Mouse (Mus musculus) ES-Bruce4 (cell line): ENCODE data around the gene Glrp1. TPM values are rescaled to one million over a fixed set of nuclear protein-coding genes. Genes with fewer than 3 reads are reported as not detected.

Experiments
- H3K27ac ChIP-seq: 2 replicates; pipeline ENCODE4 v1.5.1; 2012; ENCODE audit warnings: low read length, inconsistent platforms; ENCODE audit not compliant: insufficient read depth
- H3K27me3 ChIP-seq: 2 replicates; pipeline ENCODE4 v1.6.1; 2012; ENCODE audit warnings: mild to moderate bottlenecking, low read length, inconsistent platforms; ENCODE audit not compliant: control insufficient read depth, poor library complexity, insufficient read depth, severe bottlenecking
- H3K36me3 ChIP-seq: 2 replicates; pipeline ENCODE4 v1.6.1; 2012; ENCODE audit warnings: inconsistent platforms, mild to moderate bottlenecking, low read length, moderate library complexity; ENCODE audit not compliant: control insufficient read depth, poor library complexity, insufficient read depth, severe bottlenecking
- H3K4me1 ChIP-seq: one replicate; pipeline ENCODE4 v1.8.1; 2011; ENCODE audit warnings: low read length; ENCODE audit not compliant: control insufficient read depth, insufficient read depth
- H3K4me3 ChIP-seq: 2 replicates; pipeline ENCODE4 v1.5.1; 2011; ENCODE audit warnings: low read depth, mild to moderate bottlenecking, low read length
- H3K9ac ChIP-seq: 2 replicates; pipeline ENCODE4 v1.6.1; 2012; ENCODE audit warnings: low read depth, mild to moderate bottlenecking, inconsistent platforms; ENCODE audit not compliant: poor library complexity, severe bottlenecking
- H3K9me3 ChIP-seq: replicated peaks from 2 replicates; pipeline ENCODE4 v1.6.1; 2012; ENCODE audit warnings: mild to moderate bottlenecking, low read length, inconsistent platforms; ENCODE audit not compliant: control insufficient read depth, poor library complexity, insufficient read depth, severe bottlenecking
- CTCF ChIP-seq: IDR thresholded peaks from one replicate; pipeline ENCODE4 v1.8.1; 2011; ENCODE audit warnings: low read depth, low read length
- EP300 ChIP-seq: IDR thresholded peaks from 2 replicates; pipeline ENCODE4 v1.6.1; 2011; ENCODE audit warnings: low read depth, low read length; ENCODE audit not compliant: insufficient read depth
- POLR2A ChIP-seq: IDR thresholded peaks from one replicate; pipeline ENCODE4 v1.8.1; 2011; ENCODE audit warnings: low read length; ENCODE audit not compliant: insufficient read depth
- polyA plus RNA-seq: library from polyadenylated mRNA; stranded (reverse); fragments of >200 nt; gene quantifications from 2 replicates; pipeline ENCODE4 v1.2.4, GENCODE M21; 2011; ENCODE audit warnings: low read depth; ENCODE audit not compliant: missing spikeins, insufficient read depth, insufficient read length

The Glrp1 gene
- polyA plus RNA-seq, 1 experiment = not detected

GRCm38 (mm10) chr1:88473899-88474298 lies 36.0 kb downstream of the Glrp1 start:
- H3K27ac ChIP-seq = no peak overlapping the region
- no peaks in the 10 kb centered on the region for H3K4me1 ChIP-seq
- TF ChIP-seq POLR2A (no peak), EP300 (no peak), CTCF (peak; percentile 5)

GRCm38 (mm10) chr1:88472258-88472657 lies 37.6 kb downstream of the Glrp1 start:
- H3K27me3 ChIP-seq = no peaks in the 10 kb centered on the region
- H3K27ac ChIP-seq = no peak overlapping the region
- TF ChIP-seq POLR2A (no peak), CTCF (no peak), EP300 (no peak)
- H3K9me3 ChIP-seq = peaks cover 9% of the 10 kb centered on the region; the same call in 1 of the 2 replicates
- no peak overlapping the region for H3K9ac ChIP-seq
- H3K4me3 ChIP-seq = no peak overlapping the region
- no peaks in the 10 kb centered on the region for H3K36me3 ChIP-seq
- no peaks in the 10 kb centered on the region for H3K4me1 ChIP-seq

More at GRCm38 (mm10) chr1:88473899-88474298, 36.0 kb downstream of the Glrp1 start:
- no peak overlapping the region for H3K9ac ChIP-seq
- no peaks in the 10 kb centered on the region for H3K27me3 ChIP-seq
- H3K9me3 ChIP-seq = no peaks in the 10 kb centered on the region
- no peaks in the 10 kb centered on the region for H3K36me3 ChIP-seq
- no peak overlapping the region for H3K4me3 ChIP-seq

- Histone ChIP-seq H3K4me3 (no peak overlapping the region), H3K4me1 (no peaks in the 10 kb centered on the region), H3K27ac (no peak overlapping the region), H3K9ac (no peak overlapping the region), H3K36me3 (no peaks in the 10 kb centered on the region), H3K9me3 (peaks cover 9% of the 10 kb centered on the region; the same call in 1 of the 2 replicates), H3K27me3 (no peaks in the 10 kb centered on the region)
- TF ChIP-seq EP300 = no peak
- no peak for TF ChIP-seq CTCF
- no peak for TF ChIP-seq POLR2A
Observed at GRCm38 (mm10) chr1:88469746-88470145, 40.1 kb downstream of the Glrp1 start.

GRCm38 (mm10) chr1:88468335-88468734 lies 41.5 kb downstream of the Glrp1 start:
- 0 out of 2 replicates have a peak overlapping the region, but pooled peaks have one; percentile 28 for H3K27ac ChIP-seq
- no peak overlapping the region for H3K4me3 ChIP-seq
- peaks cover 3% of the 10 kb centered on the region for H3K4me1 ChIP-seq
- H3K9me3 ChIP-seq = peaks cover 9% of the 10 kb centered on the region; the same call in 1 of the 2 replicates
- TF ChIP-seq EP300 = no peak
- TF ChIP-seq CTCF = no peak
- no peak for TF ChIP-seq POLR2A
- H3K27me3 ChIP-seq = no peaks in the 10 kb centered on the region
- no peak overlapping the region for H3K9ac ChIP-seq
- H3K36me3 ChIP-seq = no peaks in the 10 kb centered on the region

GRCm38 (mm10) chr1:88467866-88468265 lies 42.0 kb downstream of the Glrp1 start:
- no peak overlapping the region for H3K4me3 ChIP-seq
- H3K27ac ChIP-seq = 0 out of 2 replicates have a peak overlapping the region, but pooled peaks have one; percentile 28
- TF ChIP-seq POLR2A = no peak
- TF ChIP-seq EP300 = no peak
- no peak for TF ChIP-seq CTCF
- H3K4me1 ChIP-seq = peaks cover 4% of the 10 kb centered on the region
- no peaks in the 10 kb centered on the region for H3K36me3 ChIP-seq
- peaks cover 9% of the 10 kb centered on the region; the same call in 1 of the 2 replicates for H3K9me3 ChIP-seq
- H3K9ac ChIP-seq = no peak overlapping the region
- no peaks in the 10 kb centered on the region for H3K27me3 ChIP-seq

- peaks cover 9% of the 10 kb centered on the region for H3K4me1 ChIP-seq
- H3K36me3 ChIP-seq = no peaks in the 10 kb centered on the region
- H3K4me3 ChIP-seq = no peak overlapping the region
- no peak for TF ChIP-seq CTCF
- 0 out of 2 replicates have a peak, but pooled peaks have one; percentile 37 for TF ChIP-seq EP300
- no peak overlapping the region for H3K9ac ChIP-seq
- H3K27ac ChIP-seq = peak overlapping the region; percentile 41
- H3K27me3 ChIP-seq = no peaks in the 10 kb centered on the region
- peaks cover 9% of the 10 kb centered on the region; the same call in 1 of the 2 replicates for H3K9me3 ChIP-seq
Observed at GRCm38 (mm10) chr1:88466325-88467064, 43.4 kb downstream of the Glrp1 start.
